Mouse (Mus musculus): ENCODE results near the gene Patl1. TPM values are rescaled to one million over a fixed set of nuclear protein-coding genes. Genes with fewer than 3 reads are reported as not detected.
"Not testable (repeated sequence)": the region's sequence is repeated elsewhere in the genome, so short reads cannot be mapped to it uniquely, and the experiment has no call there.

Gene Patl1
- polyA plus RNA-seq, 1 experiment from 2014 or later, result 23.4 TPM

DNA sequence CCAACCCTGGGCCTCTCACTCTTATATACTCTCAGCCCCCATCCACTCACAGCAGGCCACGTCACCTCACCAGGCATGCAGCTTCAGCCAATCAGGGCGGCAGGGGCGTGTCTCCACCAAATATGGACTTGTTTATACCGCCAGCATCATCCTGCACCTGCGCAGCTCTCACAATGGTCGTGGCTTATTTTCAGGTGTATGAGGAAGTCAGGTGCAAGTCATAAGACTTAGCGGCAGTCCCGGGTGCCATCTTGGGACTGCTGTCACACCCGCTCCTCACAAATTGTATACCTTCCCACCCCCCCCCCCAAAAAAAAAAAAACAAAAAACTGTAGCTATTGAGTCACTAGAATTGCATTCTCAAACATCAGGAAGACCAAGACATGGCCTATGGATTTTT lies 34.3 kb downstream of the Patl1 start:
- 94% methylated on average over 9 of the region's 9 CpGs for WGBS
- H3K4me3 ChIP-seq; H3K27ac ChIP-seq (replicated peaks); H3K9me3 ChIP-seq; H3K27me3 ChIP-seq (replicated peaks; ENCODE audit: low read depth, poor library complexity, severe bottlenecking); H3K4me1 ChIP-seq; DNase-seq (ENCODE audit: low spot score): not testable (repeated sequence)
- H3K36me3 ChIP-seq (replicated peaks), result peaks cover 50% of the 10 kb centered on the region

DNA sequence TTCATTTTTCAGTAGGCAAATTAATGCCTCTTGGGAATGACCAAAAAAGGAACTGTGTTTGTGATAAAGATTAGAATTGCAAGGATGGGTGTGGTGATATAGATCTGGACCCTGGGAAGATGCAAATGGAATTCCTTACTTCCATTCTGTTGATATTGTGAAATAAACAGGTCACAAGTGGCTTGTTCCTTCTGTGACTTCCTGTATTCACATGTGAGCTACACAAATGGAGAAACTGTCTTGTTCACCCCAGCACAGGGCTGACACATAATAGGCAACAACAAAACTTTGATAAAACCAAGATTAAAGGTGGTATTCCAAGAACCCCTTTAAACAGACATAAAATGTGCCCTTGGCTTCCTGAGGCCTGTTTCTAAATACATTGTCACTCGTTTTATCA lies 37.7 kb downstream of the Patl1 start:
- Histone ChIP-seq H3K4me3 (no peak overlapping the region), H3K4me1 (no peaks in the 10 kb centered on the region), H3K36me3 (replicated peaks) (peaks cover 17% of the 10 kb centered on the region), H3K27me3 (replicated peaks; ENCODE audit: low read depth, poor library complexity, severe bottlenecking) (no peaks in the 10 kb centered on the region), H3K9me3 (no peaks in the 10 kb centered on the region), H3K27ac (replicated peaks) (no peak overlapping the region)
- 70% methylated on average over 1 of the region's 1 CpGs for WGBS
- DNase-seq (ENCODE audit: low spot score), result no peak

DNA sequence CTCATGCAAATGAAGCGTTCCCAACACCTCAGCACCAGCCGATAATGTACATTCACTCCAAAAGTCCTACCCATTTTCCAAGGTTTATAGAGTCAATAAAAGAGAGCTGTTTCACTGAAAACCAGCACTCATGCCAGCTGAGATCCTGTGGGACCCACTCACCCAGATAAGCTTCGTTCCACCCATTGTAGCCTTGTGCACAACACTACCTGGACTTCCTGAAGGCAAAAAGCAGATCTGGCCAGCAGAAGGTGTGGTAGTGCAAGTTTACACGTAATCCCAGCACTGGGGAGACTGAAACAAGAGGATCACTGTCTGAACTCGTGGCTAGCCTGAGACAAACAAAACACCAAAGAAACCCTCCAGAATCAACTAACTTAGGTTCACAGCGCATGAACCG lies 38.5 kb downstream of the Patl1 start:
- no peak overlapping the region for H3K4me3 ChIP-seq

DNA sequence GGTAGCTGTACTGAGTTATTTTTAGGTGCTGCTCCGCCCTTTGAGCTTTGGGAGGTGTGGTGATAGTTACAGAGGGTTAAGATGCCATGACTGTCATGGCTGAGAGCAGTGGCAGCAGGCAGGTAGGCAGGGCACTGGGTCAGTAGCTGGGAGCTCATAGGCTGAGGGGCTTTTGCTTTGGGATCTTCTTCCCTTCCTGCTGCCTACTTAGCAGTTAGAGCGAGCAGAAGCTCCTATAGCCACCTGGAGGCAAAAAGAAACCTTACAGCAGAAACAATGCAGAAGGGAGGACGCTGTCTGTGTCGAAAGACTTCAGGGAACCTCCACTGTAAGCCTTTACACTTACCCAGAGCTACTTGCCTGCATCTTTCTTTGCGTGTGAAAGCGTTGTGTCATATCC lies 42.0 kb downstream of the Patl1 start:
- Histone ChIP-seq H3K36me3 (replicated peaks) (no peaks in the 10 kb centered on the region), H3K27ac (replicated peaks) (no peak overlapping the region), H3K27me3 (replicated peaks; ENCODE audit: low read depth, poor library complexity, severe bottlenecking) (no peaks in the 10 kb centered on the region), H3K4me1 (no peaks in the 10 kb centered on the region), H3K9me3 (no peaks in the 10 kb centered on the region), H3K4me3 (no peak overlapping the region)
- DNase-seq (ENCODE audit: low spot score), result no peak
- 43% methylated on average over 6 of the region's 6 CpGs for WGBS

More for the DNA sequence above, 38.5 kb downstream of the Patl1 start:
- no peaks in the 10 kb centered on the region for H3K27me3 ChIP-seq (replicated peaks; ENCODE audit: low read depth, poor library complexity, severe bottlenecking)
- H3K27ac ChIP-seq (replicated peaks), result no peak overlapping the region
- 78% methylated on average over 7 of the region's 7 CpGs for WGBS
- H3K9me3 ChIP-seq, result no peaks in the 10 kb centered on the region
- peaks cover 9% of the 10 kb centered on the region for H3K36me3 ChIP-seq (replicated peaks)
- no peak for DNase-seq (ENCODE audit: low spot score)
- no peaks in the 10 kb centered on the region for H3K4me1 ChIP-seq

DNA sequence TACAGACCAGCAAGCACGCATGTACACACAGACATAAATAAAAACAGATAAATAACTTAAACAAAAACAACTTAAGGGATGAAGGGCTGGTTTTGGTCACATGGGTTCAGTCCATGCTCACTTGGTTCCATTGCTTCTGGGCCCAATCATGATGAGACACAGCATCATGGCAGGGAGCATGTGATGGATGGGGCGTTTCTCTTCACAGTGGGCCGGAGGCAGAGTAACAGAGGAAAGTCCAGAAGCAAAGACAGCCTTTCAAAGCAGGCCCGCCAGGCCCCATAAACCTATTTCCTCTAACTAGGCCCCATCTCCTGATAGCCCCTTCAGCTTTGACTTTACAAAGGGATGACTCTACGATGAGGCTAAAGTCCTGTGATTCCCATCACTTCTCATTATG lies 44.4 kb downstream of the Patl1 start:
- Histone ChIP-seq H3K9me3 (no peaks in the 10 kb centered on the region), H3K4me3 (no peak overlapping the region), H3K27me3 (replicated peaks; ENCODE audit: low read depth, poor library complexity, severe bottlenecking) (no peaks in the 10 kb centered on the region), H3K27ac (replicated peaks) (no peak overlapping the region), H3K4me1 (no peaks in the 10 kb centered on the region), H3K36me3 (replicated peaks) (no peaks in the 10 kb centered on the region)
- DNase-seq (ENCODE audit: low spot score), result no peak
- 90% methylated on average over 5 of the region's 5 CpGs for WGBS

DNA sequence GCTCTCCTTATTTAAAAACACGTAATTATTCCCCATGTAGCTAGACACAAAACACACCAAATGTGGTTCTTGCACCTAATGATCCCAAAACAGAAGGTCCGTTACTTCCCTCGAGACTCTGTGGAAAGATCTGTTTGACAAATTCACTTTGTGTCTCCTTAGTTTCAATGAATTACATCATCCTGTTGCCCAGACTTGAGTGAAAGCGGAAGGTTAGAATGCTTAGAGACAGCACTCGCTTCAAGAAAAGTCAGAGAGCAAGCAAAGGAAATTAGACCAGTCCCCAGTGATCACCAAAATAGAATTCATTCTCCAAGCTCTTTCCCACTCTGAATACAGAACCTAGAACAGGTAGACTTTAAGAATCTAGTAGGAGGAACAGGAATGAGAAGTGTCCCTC lies 45.2 kb downstream of the Patl1 start:
- no peaks in the 10 kb centered on the region for H3K9me3 ChIP-seq
- H3K4me3 ChIP-seq, result no peak overlapping the region
- no peak for DNase-seq (ENCODE audit: low spot score)
- H3K4me1 ChIP-seq, result no peaks in the 10 kb centered on the region
- 91% methylated on average over 5 of the region's 5 CpGs for WGBS
- no peaks in the 10 kb centered on the region for H3K36me3 ChIP-seq (replicated peaks)
- no peaks in the 10 kb centered on the region for H3K27me3 ChIP-seq (replicated peaks; ENCODE audit: low read depth, poor library complexity, severe bottlenecking)
- no peak overlapping the region for H3K27ac ChIP-seq (replicated peaks)

DNA sequence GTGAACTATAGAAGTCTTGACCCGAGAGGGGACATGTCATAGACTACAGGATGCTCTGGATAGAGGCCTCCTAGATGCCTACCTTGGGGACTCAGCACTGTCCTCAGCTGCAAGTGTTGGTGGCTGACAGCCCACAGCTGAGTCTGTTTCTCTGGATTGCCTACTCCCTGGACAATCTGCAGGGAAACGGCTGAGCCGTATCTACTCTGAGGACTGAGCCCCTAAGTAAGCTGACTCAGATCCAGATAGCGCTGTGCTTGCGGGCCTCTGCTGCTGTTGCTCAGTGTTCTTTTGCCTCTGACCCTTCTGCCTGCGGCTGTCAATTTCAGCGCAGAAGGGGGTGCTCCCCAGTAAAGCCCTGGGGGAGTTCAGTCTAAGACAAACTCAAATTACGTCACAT lies 45.6 kb downstream of the Patl1 start:
- Histone ChIP-seq H3K36me3 (replicated peaks) (no peaks in the 10 kb centered on the region), H3K27me3 (replicated peaks; ENCODE audit: low read depth, poor library complexity, severe bottlenecking) (no peaks in the 10 kb centered on the region), H3K4me3 (no peak overlapping the region), H3K9me3 (no peaks in the 10 kb centered on the region), H3K27ac (replicated peaks) (no peak overlapping the region), H3K4me1 (no peaks in the 10 kb centered on the region)
- DNase-seq (ENCODE audit: low spot score), result no peak
- WGBS, result 82% methylated on average over 8 of the region's 8 CpGs

DNA sequence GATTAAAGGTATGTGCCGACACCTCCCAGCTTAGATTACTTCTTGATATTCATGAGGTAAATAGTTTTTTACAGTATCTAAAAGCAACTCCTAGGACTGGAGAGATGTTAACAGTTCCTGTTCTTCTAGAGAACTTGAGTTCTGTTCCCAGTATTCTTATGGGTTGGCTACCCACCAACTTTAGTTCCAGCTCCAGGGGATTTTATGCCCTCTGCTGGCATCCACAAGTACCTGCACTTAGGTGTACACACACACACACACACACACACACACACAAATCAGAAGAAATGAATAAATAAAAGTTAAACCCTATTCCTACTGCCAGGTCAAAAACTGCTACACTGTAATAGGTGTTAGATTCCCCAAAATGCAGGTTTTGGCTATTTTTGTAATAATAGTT lies 52.1 kb downstream of the Patl1 start:
- WGBS, result 98% methylated on average over 1 of the region's 1 CpGs
- Histone ChIP-seq H3K4me3 (peak overlapping the region; percentile 89), H3K4me1 (peaks cover 13% of the 10 kb centered on the region), H3K27me3 (replicated peaks; ENCODE audit: low read depth, poor library complexity, severe bottlenecking) (no peaks in the 10 kb centered on the region), H3K9me3 (no peaks in the 10 kb centered on the region), H3K27ac (replicated peaks) (peak overlapping the region; percentile 84; the same call in 1 of the 2 replicates), H3K36me3 (replicated peaks) (no peaks in the 10 kb centered on the region; the same call in 1 of the 2 replicates)
- no peak for DNase-seq (ENCODE audit: low spot score)

DNA sequence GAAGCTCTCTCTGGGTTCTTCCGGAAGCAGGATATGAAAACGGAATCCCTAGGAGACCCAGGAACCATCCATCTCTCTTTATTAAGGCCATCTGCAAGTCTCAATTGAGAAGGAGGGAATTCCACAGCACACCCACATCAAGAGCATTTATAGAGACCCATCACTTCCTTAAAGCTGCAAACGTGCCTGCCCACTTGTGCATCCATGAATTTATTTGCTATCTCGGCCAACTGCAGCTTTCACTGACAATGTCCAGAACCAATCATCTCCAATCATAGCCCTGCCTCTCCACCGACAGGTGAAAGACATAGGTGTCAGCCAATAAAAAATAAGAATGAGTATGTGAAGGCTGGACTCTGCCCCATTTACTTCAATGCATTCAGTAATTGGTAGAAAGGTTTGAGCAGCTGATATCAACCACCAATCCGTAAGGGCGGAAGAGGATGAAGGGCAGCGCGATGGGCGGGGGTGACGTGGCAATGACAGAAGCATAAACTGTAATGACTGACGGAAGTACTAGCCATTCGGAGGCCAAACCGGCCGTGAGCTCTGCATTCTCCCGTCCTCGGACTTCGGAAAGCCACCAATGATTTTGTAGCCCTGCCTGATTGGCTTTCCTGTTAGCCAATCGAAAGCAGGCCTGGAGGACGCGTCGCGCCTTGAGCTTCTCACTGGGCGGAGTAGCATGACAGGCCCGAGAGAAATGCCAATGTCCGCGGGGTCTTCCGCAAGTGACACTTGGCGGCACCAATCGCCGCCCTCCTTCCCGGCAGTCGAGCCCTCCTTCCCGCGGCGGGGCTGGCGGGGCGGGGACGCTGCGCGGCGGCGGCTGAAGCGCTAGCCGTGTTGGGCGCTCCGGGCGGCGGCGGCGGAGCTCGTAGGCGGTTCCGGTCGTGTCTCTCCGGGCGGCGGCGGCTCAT lies 53.1 kb downstream of the Patl1 start, which contains the start of gene Osbp:
Gene Osbp (plus strand): TSS at position 919 of the 920 bp plus-strand sequence.
- Histone ChIP-seq H3K9me3 (no peaks in the 10 kb centered on the region), H3K27ac (replicated peaks) (peak within 1 kb of the TSS; percentile 86), H3K4me1 (peaks cover 13% of the 10 kb centered on the region), H3K36me3 (replicated peaks) (no peaks in the 10 kb centered on the region; the same call in 1 of the 2 replicates), H3K27me3 (replicated peaks; ENCODE audit: low read depth, poor library complexity, severe bottlenecking) (no peaks in the 10 kb centered on the region), H3K4me3 (peak within 1 kb of the TSS; percentile 89)
- DNase-seq (ENCODE audit: low spot score), result peak; percentile 98
- WGBS, result under 1% methylated on average over 59 of the region's 59 CpGs

DNA sequence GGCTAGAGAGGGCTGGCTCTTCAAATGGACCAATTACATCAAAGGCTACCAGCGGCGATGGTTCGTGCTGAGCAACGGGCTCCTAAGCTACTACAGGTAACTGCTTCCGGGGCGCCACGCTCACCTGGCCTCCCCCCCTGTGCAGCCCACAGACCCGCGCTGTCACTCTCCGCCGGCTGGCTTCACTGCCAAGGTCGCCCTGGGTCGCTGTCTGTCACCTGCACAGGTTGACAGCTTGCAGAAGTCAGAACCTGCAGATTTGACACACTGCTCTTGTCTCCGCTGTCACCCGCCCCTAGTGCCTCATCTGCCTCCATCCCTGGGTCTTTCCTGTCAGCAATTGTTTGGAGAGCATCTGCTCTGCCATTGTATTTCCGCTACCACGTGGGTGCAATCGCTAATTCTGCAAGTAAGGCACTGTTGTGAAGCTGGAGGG lies 54.0 kb downstream of the Patl1 start:
- DNase-seq (ENCODE audit: low spot score), result peak; percentile 44
- Histone ChIP-seq H3K4me1 (peaks cover 13% of the 10 kb centered on the region), H3K4me3 (peak overlapping the region; percentile 89), H3K27me3 (replicated peaks; ENCODE audit: low read depth, poor library complexity, severe bottlenecking) (no peaks in the 10 kb centered on the region), H3K9me3 (no peaks in the 10 kb centered on the region), H3K27ac (replicated peaks) (peak overlapping the region; percentile 86), H3K36me3 (replicated peaks) (peaks cover 9% of the 10 kb centered on the region)
- under 1% methylated on average over 18 of the region's 18 CpGs for WGBS

DNA sequence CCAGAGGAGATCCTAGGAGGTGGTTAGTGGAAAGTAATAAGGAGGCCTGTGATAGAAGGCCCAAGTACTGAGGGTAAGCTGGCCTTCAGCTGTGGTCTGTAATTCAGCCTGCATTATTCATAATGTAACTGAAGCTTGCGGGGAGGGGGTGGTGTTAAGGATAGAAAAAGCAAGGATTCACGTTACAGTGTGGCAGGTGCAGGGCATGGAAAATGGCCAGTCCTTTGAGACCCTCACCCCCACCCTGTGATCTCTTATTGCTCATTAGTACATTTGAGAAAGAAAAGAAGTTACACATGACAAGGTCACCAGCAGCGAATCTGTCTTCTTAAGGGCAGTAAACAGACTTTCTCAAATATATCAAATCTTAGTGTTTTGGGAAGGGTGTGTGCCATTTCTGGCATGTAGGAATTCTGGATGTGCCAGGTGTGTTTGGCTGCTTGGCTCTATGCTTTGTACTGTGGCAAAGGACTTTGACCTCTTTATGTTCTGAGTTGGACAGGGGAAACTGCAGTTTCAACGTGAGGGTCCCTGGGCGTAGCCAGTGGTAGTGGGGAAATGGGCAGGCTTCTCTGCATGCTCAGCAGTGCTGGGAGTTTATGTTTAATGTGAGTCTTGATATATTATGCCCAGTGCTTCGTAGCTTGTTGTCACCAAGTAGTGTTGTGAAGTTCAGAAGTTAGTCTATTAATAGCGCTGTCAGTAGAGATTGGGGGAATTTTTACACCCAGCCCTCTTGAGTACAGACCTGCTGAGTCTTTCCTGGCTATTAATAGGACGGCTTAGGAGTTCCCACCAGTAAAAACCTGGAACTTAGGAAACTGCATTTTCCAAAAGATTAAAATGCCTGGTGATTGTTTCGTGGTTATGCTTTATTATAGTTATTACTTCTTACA lies 57.2 kb downstream of the Patl1 start:
- 90% methylated on average over 9 of the region's 9 CpGs for WGBS
- no peak for DNase-seq (ENCODE audit: low spot score)
- Histone ChIP-seq H3K36me3 (replicated peaks) (peaks cover 41% of the 10 kb centered on the region), H3K4me1 (peaks cover 13% of the 10 kb centered on the region), H3K27me3 (replicated peaks; ENCODE audit: low read depth, poor library complexity, severe bottlenecking) (no peaks in the 10 kb centered on the region), H3K9me3 (no peaks in the 10 kb centered on the region), H3K27ac (replicated peaks) (no peak overlapping the region), H3K4me3 (no peak overlapping the region)

DNA sequence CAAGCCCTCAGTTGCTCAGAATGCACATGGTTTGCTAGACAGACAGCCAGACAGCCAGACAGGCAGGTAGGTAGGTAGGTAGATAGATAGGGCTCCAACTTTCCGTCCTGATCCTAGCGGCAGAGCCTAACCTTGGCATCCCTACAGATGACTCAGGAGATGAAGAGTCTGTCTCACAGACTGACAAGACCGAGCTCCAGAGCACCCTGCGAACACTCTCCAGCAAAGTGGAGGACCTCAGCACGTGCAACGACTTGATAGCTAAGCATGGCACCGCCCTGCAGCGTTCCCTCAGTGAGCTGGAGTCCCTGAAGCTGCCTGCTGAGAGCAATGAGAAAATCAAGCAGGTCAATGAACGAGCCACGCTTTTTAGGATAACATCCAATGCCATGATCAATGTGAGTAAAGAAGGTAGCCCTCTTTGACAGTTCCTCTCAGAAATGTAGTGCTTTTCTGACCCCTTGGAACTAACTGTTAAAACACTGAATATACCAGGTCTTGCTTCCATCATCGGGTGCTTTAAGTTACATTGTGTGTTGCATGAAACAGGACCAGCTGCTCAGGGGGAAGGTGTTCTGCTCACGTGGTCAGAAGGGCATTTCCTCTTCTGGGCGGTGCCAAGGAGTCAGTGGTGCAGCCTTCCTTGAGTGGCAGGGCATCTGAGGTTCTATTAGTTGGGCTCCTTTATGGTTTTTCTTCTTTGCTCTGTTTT lies 61.5 kb downstream of the Patl1 start:
- no peaks in the 10 kb centered on the region for H3K9me3 ChIP-seq
- WGBS, result 92% methylated on average over 13 of the region's 13 CpGs
- peaks cover 83% of the 10 kb centered on the region for H3K36me3 ChIP-seq (replicated peaks)
- no peak overlapping the region for H3K4me3 ChIP-seq
- H3K27me3 ChIP-seq (replicated peaks; ENCODE audit: low read depth, poor library complexity, severe bottlenecking), result no peaks in the 10 kb centered on the region
- no peak for DNase-seq (ENCODE audit: low spot score)
- no peak overlapping the region for H3K27ac ChIP-seq (replicated peaks)
- no peaks in the 10 kb centered on the region for H3K4me1 ChIP-seq
